Mouse (Mus musculus) large intestine, adult 2 months (tissue): Measurements from ENCODE around the gene Brf1. TPM values are rescaled to one million over a fixed set of nuclear protein-coding genes. Genes with fewer than 3 reads are reported as not detected.

Experiments
- DNase-seq: peaks from one replicate; pipeline ENCODE4 v3.0.0-alpha.2; 2012; ENCODE audit warnings: low read depth, low spot score
- WGBS: fragments of 180-500 bp; shearing (Covaris S2); methylation state at CpG from one replicate; pipeline ENCODE4 v1.1.7; 2018; 5-methylcytosine and 5-hydroxymethylcytosine counted together
- polyA plus RNA-seq: library from polyadenylated mRNA; depleted of rRNA; stranded (reverse); fragments of >200 nt; gene quantifications from 2 replicates; pipeline ENCODE4 v1.2.3, GENCODE M21; 2012; rRNA removed

Gene Brf1
- polyA plus RNA-seq: 23.4 and 41.5 TPM in 2 replicates

- under 1% methylated on average over 92 of the region's 96 CpGs for WGBS
Measured at GRCm38 (mm10) chr12:113000294-113001132, at the start of gene Brf1. Gene Brf1, minus strand, starts transcription at chr12:113000704.

GRCm38 (mm10) chr12:113049836-113050235, 49.3 kb upstream of the Brf1 start:
- DNase-seq: no peak
- 78% methylated on average over 9 of the region's 9 CpGs for WGBS

More at GRCm38 (mm10) chr12:113000294-113001132, at the start of gene Brf1:
- peak; percentile 93 for DNase-seq

- no peak for DNase-seq
- 92% methylated on average over 5 of the region's 5 CpGs for WGBS
Measured at GRCm38 (mm10) chr12:113048103-113048502, 47.6 kb upstream of the Brf1 start.

- DNase-seq: no peak
- WGBS: 87% methylated on average over 15 of the region's 15 CpGs
Measured at GRCm38 (mm10) chr12:113046861-113047260, 46.4 kb upstream of the Brf1 start.

GRCm38 (mm10) chr12:113044916-113045677, 44.6 kb upstream of the Brf1 start:
- no peak for DNase-seq
- 29% methylated on average over 3 of the region's 3 CpGs for WGBS

- DNase-seq: no peak
- WGBS: 55% methylated on average over 2 of the region's 2 CpGs
Measured at GRCm38 (mm10) chr12:113042543-113042942, 42.0 kb upstream of the Brf1 start.

- 73% methylated on average over 15 of the region's 15 CpGs for WGBS
- no peak for DNase-seq
Measured at GRCm38 (mm10) chr12:113041481-113042439, 41.3 kb upstream of the Brf1 start.

GRCm38 (mm10) chr12:113038414-113038813, 37.9 kb upstream of the Brf1 start:
- no peak for DNase-seq
- WGBS: 76% methylated on average over 4 of the region's 4 CpGs

- no peak for DNase-seq
- WGBS: 75% methylated on average over 4 of the region's 4 CpGs
Measured at GRCm38 (mm10) chr12:113036996-113037395, 36.5 kb upstream of the Brf1 start.

GRCm38 (mm10) chr12:113035093-113035492, 34.6 kb upstream of the Brf1 start:
- 85% methylated on average over 2 of the region's 2 CpGs for WGBS
- no peak for DNase-seq

- DNase-seq: no peak
- 89% methylated on average over 11 of the region's 11 CpGs for WGBS
Measured at GRCm38 (mm10) chr12:113032296-113033250, 32.1 kb upstream of the Brf1 start.

- no peak for DNase-seq
- WGBS: 66% methylated on average over 6 of the region's 6 CpGs
Measured at GRCm38 (mm10) chr12:113031441-113031840, 30.9 kb upstream of the Brf1 start.

- DNase-seq: no peak
- 83% methylated on average over 9 of the region's 9 CpGs for WGBS
Measured at GRCm38 (mm10) chr12:113030993-113031392, 30.5 kb upstream of the Brf1 start.

- DNase-seq: no peak
- WGBS: 15% methylated on average over 4 of the region's 4 CpGs
Measured at GRCm38 (mm10) chr12:113030046-113030445, 29.5 kb upstream of the Brf1 start.

- DNase-seq: no peak
- WGBS: 75% methylated on average over 9 of the region's 9 CpGs
Measured at GRCm38 (mm10) chr12:113028898-113029297, 28.4 kb upstream of the Brf1 start.

GRCm38 (mm10) chr12:113028067-113028466, 27.6 kb upstream of the Brf1 start:
- DNase-seq: no peak
- WGBS: 74% methylated on average over 5 of the region's 5 CpGs

- no peak for DNase-seq
- WGBS: 82% methylated on average over 2 of the region's 2 CpGs
Measured at GRCm38 (mm10) chr12:113027495-113027894, 27.0 kb upstream of the Brf1 start.

GRCm38 (mm10) chr12:113026557-113026956, 26.1 kb upstream of the Brf1 start:
- WGBS: 94% methylated on average over 1 of the region's 1 CpGs
- DNase-seq: no peak
